Mouse (Mus musculus): ENCODE measurements around the gene Qrich1.
A peak's percentile ranks its signal among the peaks of the same experiment; 100 is the strongest.
"Not testable (repeated sequence)": the region's sequence is repeated elsewhere in the genome, so short reads cannot be mapped to it uniquely, and the experiment has no call there.

Qrich1 gene

DNA sequence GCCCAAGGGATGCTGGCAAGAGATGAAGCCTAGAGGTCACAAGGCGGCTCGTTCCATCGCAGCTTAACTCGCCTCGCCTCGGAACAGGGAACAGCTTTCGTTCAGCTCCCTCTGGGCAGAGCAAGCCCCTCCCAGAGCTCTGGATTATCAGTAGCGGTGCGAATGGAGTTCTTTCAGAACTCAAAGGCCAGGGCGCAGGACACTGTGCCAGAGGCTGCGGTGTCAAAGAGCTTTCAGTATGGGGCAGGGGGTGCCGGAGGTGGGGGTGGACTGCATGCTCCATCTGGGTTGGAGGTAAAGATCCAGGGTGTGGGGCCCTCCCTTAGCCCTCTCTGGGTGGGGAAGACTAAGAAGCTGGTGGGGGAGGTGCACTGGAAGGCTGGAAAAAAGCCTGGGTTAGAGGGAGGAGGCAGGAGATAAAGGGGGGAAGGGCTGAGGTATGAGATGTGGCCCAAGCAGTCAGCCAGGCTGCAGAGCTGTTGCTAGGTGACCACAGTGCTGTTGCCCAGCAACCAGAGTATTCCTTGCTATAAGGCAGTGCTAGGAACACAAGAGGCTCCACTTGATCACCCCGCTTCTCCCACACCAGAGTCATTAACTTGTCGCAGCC is 71.1 kb downstream of the Qrich1 start:
- no peak for DNase-seq (ENCODE audit: low read depth, low spot score)

DNA sequence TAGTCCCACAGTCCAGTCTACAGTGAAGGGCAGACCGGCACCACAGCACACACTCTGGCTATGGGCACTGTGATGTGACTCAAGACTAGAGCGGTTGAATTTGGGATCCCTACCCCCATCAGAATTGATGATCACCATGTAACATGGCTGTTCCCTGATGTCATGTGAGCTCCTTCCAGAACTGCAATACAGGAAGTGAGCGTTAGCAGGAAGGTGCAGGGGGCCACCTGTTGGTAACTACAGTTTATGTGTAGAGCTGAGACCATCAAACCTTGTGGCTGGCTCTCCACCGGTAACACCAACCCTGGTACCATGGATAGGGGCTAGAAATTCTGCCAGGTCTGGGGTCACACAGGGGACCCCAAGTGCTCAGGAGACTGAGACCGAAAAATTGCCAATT is 72.6 kb downstream of the Qrich1 start:
- DNase-seq (ENCODE audit: low read depth, low spot score), result peak; percentile 50

GRCm38 (mm10) chr9:108591462-108591861 is 74.9 kb downstream of the Qrich1 start:
- DNase-seq (ENCODE audit: low read depth, low spot score), result no peak

DNA sequence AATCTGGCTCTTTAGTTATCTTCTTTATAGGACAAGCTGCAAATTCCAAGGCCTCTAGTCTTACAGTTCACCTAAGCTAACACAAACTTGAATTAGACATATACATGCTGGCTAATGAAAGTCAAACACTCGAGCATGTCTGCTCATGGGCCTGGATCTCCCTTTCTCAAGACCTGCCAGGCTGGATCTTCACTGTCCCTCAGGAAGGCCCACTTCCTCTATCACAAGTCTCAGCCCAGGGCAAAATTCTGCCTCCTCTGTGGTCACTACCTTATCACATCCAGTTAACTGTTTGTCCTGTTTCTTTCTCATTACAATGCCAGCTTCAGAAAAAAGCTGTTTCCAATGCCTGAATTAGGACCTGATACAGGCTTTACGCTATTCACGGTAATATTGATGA is 77.7 kb downstream of the Qrich1 start:
- DNase-seq (ENCODE audit: low read depth, low spot score), result no peak

- peak; percentile 49 for DNase-seq (ENCODE audit: low read depth, low spot score)
These were observed 80.6 kb downstream of the Qrich1 start, which contains the start of gene P4htm for GRCm38 (mm10) chr9:108596998-108597764. P4htm (minus strand) TSS chr9:108597667.

DNA sequence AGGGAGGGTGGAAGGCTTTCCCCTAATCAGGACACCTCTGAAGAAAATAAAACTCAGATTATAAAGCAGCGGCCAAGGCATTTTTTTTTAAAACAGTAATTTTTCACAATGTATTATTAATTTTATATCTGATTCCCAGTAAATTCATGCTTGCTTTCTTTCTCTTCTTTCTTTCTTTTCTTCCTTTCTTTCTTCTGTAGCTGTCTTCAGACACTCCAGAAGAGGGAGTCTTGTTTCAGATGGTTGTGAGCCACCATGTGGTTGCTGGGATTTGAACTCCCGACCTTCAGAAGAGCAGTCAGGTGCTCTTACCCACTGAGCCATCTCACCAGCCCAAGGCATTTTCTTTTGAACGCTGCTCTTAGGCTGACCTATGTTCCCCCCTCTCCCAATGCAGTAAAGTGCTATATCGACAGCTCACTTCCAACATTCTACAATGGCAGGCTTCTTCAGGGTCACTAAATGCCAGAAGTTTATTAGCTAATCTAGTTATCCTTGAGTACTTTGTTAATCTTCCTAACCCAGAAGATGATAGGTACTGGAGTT is 82.5 kb downstream of the Qrich1 start:
- DNase-seq (ENCODE audit: low read depth, low spot score), result no peak

DNA sequence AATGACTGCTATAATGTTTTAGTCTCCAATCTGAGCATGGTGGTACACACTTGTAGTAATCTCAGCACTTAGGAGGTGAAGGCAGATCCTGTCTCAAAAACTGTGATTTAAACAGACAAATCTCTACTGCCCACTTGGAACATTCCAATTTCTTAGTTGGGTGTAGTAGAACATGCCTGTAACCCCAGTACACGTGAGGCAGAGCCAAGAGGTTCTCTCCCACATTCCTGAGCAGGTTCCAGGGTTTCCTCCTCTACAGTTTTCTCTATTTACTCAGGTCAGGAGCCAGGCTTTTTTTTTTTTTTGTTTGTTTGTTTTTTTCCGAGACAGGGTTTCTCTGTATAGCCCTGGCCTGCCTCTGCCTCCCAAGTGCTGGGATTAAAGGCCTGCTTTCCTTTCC is 83.4 kb downstream of the Qrich1 start:
- DNase-seq (ENCODE audit: low read depth, low spot score), result no peak

DNA sequence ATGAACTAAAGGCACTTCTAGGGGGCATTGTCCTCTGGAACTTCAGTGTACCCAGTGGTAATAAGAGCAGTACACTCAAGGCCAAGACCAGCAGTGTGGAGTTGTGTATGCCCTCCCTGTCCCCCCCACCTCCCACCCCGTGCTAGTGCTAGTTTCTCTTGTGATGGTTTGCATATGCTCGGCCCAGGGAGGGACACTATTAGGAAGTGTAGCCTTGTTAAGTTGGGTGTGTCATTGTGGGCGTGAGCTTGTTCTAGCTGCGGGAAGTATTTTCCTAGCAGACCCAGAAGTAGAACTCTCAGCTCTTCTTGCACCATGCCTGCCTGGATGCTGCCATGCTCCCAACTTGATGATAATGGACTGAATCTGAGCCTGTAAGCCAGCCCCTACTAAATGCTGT is 85.4 kb downstream of the Qrich1 start:
- DNase-seq (ENCODE audit: low read depth, low spot score), result no peak

GRCm38 (mm10) chr9:108607929-108608328 is 91.3 kb downstream of the Qrich1 start:
- DNase-seq (ENCODE audit: low read depth, low spot score), result not testable (repeated sequence)

DNA sequence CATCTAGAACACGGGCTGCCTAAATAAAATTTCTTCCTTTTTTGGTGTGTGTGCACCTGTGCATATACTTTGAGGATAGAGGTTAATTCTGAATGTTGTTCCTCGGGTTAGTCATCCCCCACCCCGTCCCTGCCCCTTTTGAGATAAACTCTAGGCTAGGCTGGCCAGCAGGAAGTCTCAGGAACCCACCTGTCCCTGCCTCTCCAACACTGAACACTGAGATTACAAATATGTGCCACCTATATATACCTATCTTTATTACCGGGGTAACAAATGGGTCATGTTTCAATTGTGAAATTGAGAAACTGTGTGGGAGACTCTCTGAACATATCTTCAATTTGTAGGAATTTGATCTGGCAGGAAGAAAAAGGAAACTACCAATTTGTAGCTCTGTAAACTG is 92.3 kb downstream of the Qrich1 start:
- DNase-seq (ENCODE audit: low read depth, low spot score), result no peak

All from A20 (cell line).